Mouse (Mus musculus): ENCODE results near the gene Olfr599.
"Not testable (repeated sequence)": the region's sequence is repeated elsewhere in the genome, so short reads cannot be mapped to it uniquely, and the experiment has no call there.

Olfr599 gene

GRCm38 (mm10) chr7:103335617-103336016 is at the start of gene Olfr599:
Gene Olfr599 (plus strand): TSS chr7:103335917.
- DNase-seq = no peak

GRCm38 (mm10) chr7:103305348-103305747 is 30.4 kb upstream of the Olfr599 start, which contains the start of gene Olfr596:
Gene Olfr596 (plus strand): TSS chr7:103305648.
- not testable (repeated sequence) for DNase-seq

- not testable (repeated sequence) for DNase-seq
Measured at GRCm38 (mm10) chr7:103316015-103316414, 19.7 kb upstream of the Olfr599 start, which contains the start of gene Olfr597. Gene Olfr597 (plus strand): TSS chr7:103316315.

- DNase-seq = no peak
Measured at GRCm38 (mm10) chr7:103323268-103323667, 12.4 kb upstream of the Olfr599 start, which contains the start of gene Olfr598. Gene Olfr598 (plus strand): TSS chr7:103323568.

DNA sequence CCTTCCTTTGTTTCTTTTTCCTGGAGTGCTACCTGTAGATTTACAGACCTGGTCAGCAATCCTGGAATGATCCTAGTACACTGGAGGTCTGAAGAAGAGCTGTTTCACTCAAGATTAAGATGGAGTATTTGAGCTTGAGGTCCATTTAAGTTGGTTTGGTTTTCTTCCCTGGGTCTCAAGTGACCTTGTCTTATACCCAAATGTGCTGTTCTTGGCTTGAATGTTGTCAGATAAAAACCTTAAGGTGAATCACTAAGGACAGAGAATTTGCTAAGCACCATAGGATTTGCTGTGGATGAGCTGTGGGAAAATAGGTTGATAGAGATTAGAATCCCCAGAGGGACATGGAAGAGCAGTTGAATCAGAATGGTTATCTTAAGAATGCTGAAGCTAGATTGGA is 13.9 kb downstream of the Olfr599 start, which contains the start of gene Olfr600:
TSS of gene Olfr600 (minus strand) at position 101 of the 400 bp plus-strand sequence.
- no peak for DNase-seq

- no peak for DNase-seq
Measured at GRCm38 (mm10) chr7:103362555-103362954, 26.8 kb downstream of the Olfr599 start, which contains the start of gene Olfr601. Gene Olfr601 (minus strand): TSS chr7:103362655.

GRCm38 (mm10) chr7:103386077-103386476 is 50.4 kb downstream of the Olfr599 start, which contains the start of gene Olfr603:
Gene Olfr603 (minus strand): TSS chr7:103386177.
- DNase-seq = no peak
